25 mouse cellular contexts compared by ENCODE assay signal in genomic region chr8:127447401-127447800, GRCm38 (mm10).
DNase-seq lines count a peak whose midpoint lies in the region; ATAC-seq and TF ChIP-seq lines count a peak whose summit lies in the region.
"Had no signal": no experiment of that assay in that cellular context is flagged by ENCODE, and none has a peak within 500 bp of the region (broad histone marks: within the 10 kb centered on the region; RNA-seq: fewer than 3 reads in every experiment).

No protein-coding gene starts in this region.

- no peaks in the 10 kb centered on the region for H3K9me3 ChIP-seq in liver, embryonic 11.5 days (ENCODE audit: control insufficient read depth, low read length)
- H3K9me3 ChIP-seq: embryonic facial prominence, embryonic 12.5 days; embryonic facial prominence, embryonic 15.5 days; hindbrain, embryonic 12.5 days; hindbrain, embryonic 15.5 days had no signal

- WGBS in kidney, adult 2 months, result 54% methylated on average over 1 of the region's 1 CpGs
- 30% methylated on average over 1 of the region's 1 CpGs for WGBS in liver, adult 2 months
- 80% methylated on average over 1 of the region's 1 CpGs for WGBS in liver, embryonic 11.5 days

- H3K27ac ChIP-seq in kidney, adult 2 months (ENCODE audit: insufficient read depth, low read depth, low read length), result no peak overlapping the region
- H3K27ac ChIP-seq in liver, adult 2 months (replicated peaks; ENCODE audit: insufficient read depth, low read depth, low read length), result peak overlapping the region; percentile 93
- no peak overlapping the region for H3K27ac ChIP-seq in liver, embryonic 11.5 days (ENCODE audit: low read depth, low read length)
- H3K27ac ChIP-seq: embryonic facial prominence, embryonic 12.5 days; embryonic facial prominence, embryonic 15.5 days; gastrocnemius, adult 2 months; hindbrain, embryonic 12.5 days; hindbrain, embryonic 15.5 days had no signal

- no peaks in the 10 kb centered on the region for H3K36me3 ChIP-seq in kidney, adult 2 months (ENCODE audit: control insufficient read depth, insufficient read depth, low read length)
- H3K36me3 ChIP-seq in liver, adult 2 months (ENCODE audit: control insufficient read depth, insufficient read depth, low read length), result no peaks in the 10 kb centered on the region
- no peaks in the 10 kb centered on the region for H3K36me3 ChIP-seq in liver, embryonic 11.5 days (ENCODE audit: control insufficient read depth, insufficient read depth, low read length)
- H3K36me3 ChIP-seq: G1E; hindbrain, embryonic 15.5 days had no signal

- no peak for TF ChIP-seq POLR2A in kidney, adult 2 months (IDR thresholded peaks at IDR 0.05; ENCODE audit: low read depth, low read length)
- no peak for TF ChIP-seq POLR2A in liver, adult 2 months (IDR thresholded peaks at IDR 0.05; ENCODE audit: extremely low read depth, insufficient read depth, low read length)

- H3K79me2 ChIP-seq in liver, adult 2 months (ENCODE audit: control insufficient read depth, insufficient read depth, low read length), result no peaks in the 10 kb centered on the region; the same call in 1 of the 2 replicates

- H3K27me3 ChIP-seq in kidney, adult 2 months (replicated peaks; ENCODE audit: control insufficient read depth, insufficient read depth, low read length), result no peaks in the 10 kb centered on the region
- H3K27me3 ChIP-seq in liver, adult 2 months (ENCODE audit: control insufficient read depth, insufficient read depth, low read length), result no peaks in the 10 kb centered on the region
- H3K27me3 ChIP-seq in liver, embryonic 11.5 days (replicated peaks; ENCODE audit: control insufficient read depth, insufficient read depth, low read length), result no peaks in the 10 kb centered on the region
- H3K27me3 ChIP-seq: CH12.LX; embryonic facial prominence, embryonic 12.5 days; embryonic facial prominence, embryonic 15.5 days; hindbrain, embryonic 12.5 days; hindbrain, embryonic 15.5 days had no signal

- H3K4me2 ChIP-seq in liver, embryonic 11.5 days, result no peak overlapping the region
- H3K4me2 ChIP-seq: embryonic facial prominence, embryonic 12.5 days; embryonic facial prominence, embryonic 15.5 days; heart, embryonic 11.5 days; hindbrain, embryonic 12.5 days; hindbrain, embryonic 15.5 days had no signal

- no peak overlapping the region for H3K9ac ChIP-seq in liver, adult 2 months (ENCODE audit: low read depth, low read length)
- H3K9ac ChIP-seq in liver, embryonic 11.5 days (ENCODE audit: low read depth, low read length), result no peak overlapping the region
- H3K9ac ChIP-seq: embryonic facial prominence, embryonic 12.5 days; embryonic facial prominence, embryonic 15.5 days; forebrain, postnatal 0 days; hindbrain, embryonic 12.5 days; hindbrain, embryonic 15.5 days had no signal

- ATAC-seq in liver, embryonic 11.5 days (replicated peaks; ENCODE audit: low FRiP score), result no peak
- ATAC-seq: forebrain, embryonic 14.5 days; forebrain, postnatal 0 days had no signal

- TF ChIP-seq CTCF in kidney, adult 2 months (conservative IDR thresholded peaks at IDR 0.05; ENCODE audit: insufficient read depth, insufficient read length, low read depth, low read length), result no peak
- TF ChIP-seq CTCF in liver, adult 2 months (IDR thresholded peaks at IDR 0.05; ENCODE audit: low read depth, low read length), result no peak

- peaks cover 9% of the 10 kb centered on the region; the same call in 1 of the 2 replicates for H3K4me1 ChIP-seq in kidney, adult 2 months (ENCODE audit: control insufficient read depth, insufficient read depth, low read length)
- H3K4me1 ChIP-seq in liver, adult 2 months (ENCODE audit: control insufficient read depth, insufficient read depth, low read length), result peaks cover 22% of the 10 kb centered on the region
- 0 out of 2 replicates have a peak, but pooled peaks cover 2% of the 10 kb centered on the region for H3K4me1 ChIP-seq in liver, embryonic 11.5 days (replicated peaks; ENCODE audit: control insufficient read depth, insufficient read depth, low read length)
- H3K4me1 ChIP-seq: embryonic facial prominence, embryonic 12.5 days; embryonic facial prominence, embryonic 15.5 days had no signal

- peak; percentile 75 for DNase-seq in kidney, adult 2 months
- no peak for DNase-seq in kidney, postnatal 14 days
- peak; percentile 99 for DNase-seq in liver, adult 2 months (ENCODE audit: extremely low read depth, low read depth, low spot score)
- DNase-seq in liver, embryonic 11.5 days (ENCODE audit: low spot score), result no peak
- DNase-seq in NIH3T3 (ENCODE audit: low read depth), result peak; percentile 41
- DNase-seq in right cerebral cortex, postnatal 4 days, result no peak
- DNase-seq: adrenal gland, adult 2 months; adrenal gland, postnatal 14 days; B cell, adult 2 months; cerebellum, adult 11 months; cerebellum, adult 2 months; cerebellum, adult 9-11 months; cerebellum, postnatal 25 days; forebrain, postnatal 0 days; gastrocnemius, adult 2 months; gastrocnemius, postnatal 14 days; heart, adult 11 months had no signal

- no peak overlapping the region for H3K4me3 ChIP-seq in kidney, adult 2 months (ENCODE audit: insufficient read depth, low read depth, low read length)
- no peak overlapping the region for H3K4me3 ChIP-seq in liver, adult 2 months (ENCODE audit: insufficient read depth, low read depth, low read length)
- H3K4me3 ChIP-seq in liver, embryonic 11.5 days (ENCODE audit: low read depth, low read length), result no peak overlapping the region
- H3K4me3 ChIP-seq: embryonic facial prominence, embryonic 12.5 days; embryonic facial prominence, embryonic 15.5 days; gastrocnemius, adult 2 months; hindbrain, embryonic 12.5 days; hindbrain, embryonic 15.5 days had no signal

Comparison
In these comparisons a context has a peak if more than half of its experiments do, and no peak if none do; other contexts are left out.
1. DNase-seq: peak in kidney, adult 2 months (single experiment), liver, adult 2 months (single experiment) and NIH3T3 (single experiment); none in kidney, postnatal 14 days (single experiment), liver, embryonic 11.5 days (single experiment) and right cerebral cortex, postnatal 4 days (single experiment).